14 mouse cellular contexts compared by ENCODE assay signal in the genomic region with DNA sequence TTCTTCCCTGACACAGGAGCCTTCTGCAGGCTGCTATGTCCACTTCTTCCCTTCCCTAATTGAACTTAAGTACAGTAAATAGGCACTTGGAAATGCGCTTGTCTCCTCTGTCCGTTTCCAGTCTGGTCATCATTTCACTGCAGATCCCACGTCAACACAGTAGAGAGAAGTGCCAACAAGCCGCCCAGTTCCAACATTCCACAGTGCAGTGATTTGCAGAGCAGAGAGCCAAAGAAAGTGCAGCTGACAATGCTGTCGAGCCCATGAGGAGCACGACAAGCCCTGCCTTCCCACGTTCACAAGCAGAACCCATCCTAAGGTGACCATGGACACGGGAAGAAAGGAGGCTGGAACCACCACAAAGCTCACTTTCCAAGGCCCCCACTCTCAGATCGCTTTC. TPM values are rescaled to one million over a fixed set of nuclear protein-coding genes. Genes with fewer than 3 reads are reported as not detected.
DNase-seq lines count a peak whose midpoint lies in the region; ATAC-seq and TF ChIP-seq lines count a peak whose summit lies in the region.
"Had no signal": no experiment of that assay in that cellular context is flagged by ENCODE, and none has a peak within 500 bp of the region (broad histone marks: within the 10 kb centered on the region; RNA-seq: fewer than 3 reads in every experiment).

No protein-coding gene starts in this region.

- intact Hi-C loops in heart, adult 2 months (cut with DNase I) = loop anchor here (5.0 kb wide), 1 partner anchor 383 kb away; no protein-coding TSS in a partner anchor

- no peak for DNase-seq in embryonic facial prominence, embryonic 10.5 days (ENCODE audit: low spot score)
- DNase-seq in heart, adult 2 months = peak; percentile 54 to 66
- no peak for DNase-seq in right cerebral cortex, postnatal 36 days (ENCODE audit: low spot score in 2 of 2)
- no peak for DNase-seq in yolk sac, embryonic 10.5 days (ENCODE audit: low spot score)
- no peak for DNase-seq in c-Kit-positive CD71-positive TER-119-positive erythroid progenitor cells, embryonic 14.5 days (ENCODE audit: low spot score)
- DNase-seq: thymus, postnatal 14 days had no signal

- H3K4me3 ChIP-seq in embryonic facial prominence, embryonic 13.5 days = peak overlapping the region; percentile 60; the same call in 1 of the 2 replicates
- no peak overlapping the region for H3K4me3 ChIP-seq in embryonic facial prominence, embryonic 10.5 days
- H3K4me3 ChIP-seq in heart, adult 2 months = no peak overlapping the region
- H3K4me3 ChIP-seq in intestine, embryonic 15.5 days (replicated peaks) = no peak overlapping the region
- no peak overlapping the region for H3K4me3 ChIP-seq in myocyte
- H3K4me3 ChIP-seq: embryonic facial prominence, embryonic 12.5 days; megakaryocyte, embryonic 14.5 days; neural tube, embryonic 13.5 days had no signal

- H3K27me3 ChIP-seq in embryonic facial prominence, embryonic 13.5 days = peaks cover 54% of the 10 kb centered on the region
- H3K27me3 ChIP-seq in embryonic facial prominence, embryonic 10.5 days (replicated peaks; ENCODE audit: low read depth, poor library complexity, severe bottlenecking) = peaks cover 62% of the 10 kb centered on the region
- H3K27me3 ChIP-seq in heart, adult 2 months (ENCODE audit: control insufficient read depth, insufficient read depth, low read length) = peaks cover 4% of the 10 kb centered on the region
- peaks cover 27% of the 10 kb centered on the region for H3K27me3 ChIP-seq in intestine, embryonic 15.5 days (replicated peaks)
- H3K27me3 ChIP-seq in myocyte (ENCODE audit: control insufficient read depth, insufficient read depth, insufficient read length) = peaks cover 18% of the 10 kb centered on the region

- TF ChIP-seq CTCF in heart, adult 2 months (IDR thresholded peaks at IDR 0.05) = no peak

- no peak for TF ChIP-seq POLR2A in heart, adult 2 months (IDR thresholded peaks at IDR 0.05; ENCODE audit: insufficient read depth, low read depth, low read length)
- TF ChIP-seq POLR2A in myocyte (IDR thresholded peaks at IDR 0.05; ENCODE audit: insufficient read length, low read depth) = no peak

- H3K79me2 ChIP-seq in heart, adult 2 months (replicated peaks; ENCODE audit: control insufficient read depth, insufficient read depth, low read length) = no peaks in the 10 kb centered on the region
- H3K79me2 ChIP-seq in myocyte (ENCODE audit: control insufficient read depth, insufficient read depth) = no peaks in the 10 kb centered on the region

- no peak overlapping the region for H3K9ac ChIP-seq in embryonic facial prominence, embryonic 13.5 days
- no peak overlapping the region for H3K9ac ChIP-seq in heart, adult 2 months (ENCODE audit: low read depth, low read length)
- H3K9ac ChIP-seq in intestine, embryonic 15.5 days = no peak overlapping the region
- H3K9ac ChIP-seq: embryonic facial prominence, embryonic 12.5 days; neural tube, embryonic 13.5 days had no signal

- no peaks in the 10 kb centered on the region for H3K36me3 ChIP-seq in embryonic facial prominence, embryonic 13.5 days
- H3K36me3 ChIP-seq in embryonic facial prominence, embryonic 10.5 days (replicated peaks) = no peaks in the 10 kb centered on the region
- H3K36me3 ChIP-seq in heart, adult 2 months (ENCODE audit: control insufficient read depth, insufficient read depth, low read length) = no peaks in the 10 kb centered on the region
- no peaks in the 10 kb centered on the region for H3K36me3 ChIP-seq in intestine, embryonic 15.5 days
- no peaks in the 10 kb centered on the region for H3K36me3 ChIP-seq in myocyte (ENCODE audit: control insufficient read depth, insufficient read depth)
- H3K36me3 ChIP-seq: embryonic facial prominence, embryonic 12.5 days; G1E; neural tube, embryonic 13.5 days had no signal

- H3K4me1 ChIP-seq in embryonic facial prominence, embryonic 13.5 days = peaks cover 28% of the 10 kb centered on the region
- peaks cover 23% of the 10 kb centered on the region for H3K4me1 ChIP-seq in embryonic facial prominence, embryonic 10.5 days
- peaks cover 2% of the 10 kb centered on the region for H3K4me1 ChIP-seq in heart, adult 2 months (ENCODE audit: control insufficient read depth, insufficient read depth, low read length)
- H3K4me1 ChIP-seq in intestine, embryonic 15.5 days (replicated peaks) = peaks cover 11% of the 10 kb centered on the region

- H3K9me3 ChIP-seq in embryonic facial prominence, embryonic 13.5 days = no peaks in the 10 kb centered on the region
- no peaks in the 10 kb centered on the region for H3K9me3 ChIP-seq in embryonic facial prominence, embryonic 10.5 days
- H3K9me3 ChIP-seq in intestine, embryonic 15.5 days = no peaks in the 10 kb centered on the region
- H3K9me3 ChIP-seq: embryonic facial prominence, embryonic 12.5 days; megakaryocyte, embryonic 14.5 days; neural tube, embryonic 13.5 days had no signal

- no peak for TF ChIP-seq EP300 in heart, adult 2 months (IDR thresholded peaks at IDR 0.05; ENCODE audit: insufficient read depth, low read depth, low read length)

- no peak overlapping the region for H3K27ac ChIP-seq in embryonic facial prominence, embryonic 13.5 days
- H3K27ac ChIP-seq in embryonic facial prominence, embryonic 10.5 days (replicated peaks) = no peak overlapping the region
- no peak overlapping the region for H3K27ac ChIP-seq in heart, adult 2 months
- no peak overlapping the region for H3K27ac ChIP-seq in intestine, embryonic 15.5 days
- H3K27ac ChIP-seq: embryonic facial prominence, embryonic 12.5 days; neural tube, embryonic 13.5 days had no signal

- ATAC-seq in embryonic facial prominence, embryonic 13.5 days (ENCODE audit: insufficient number of reproducible peaks, insufficient read depth, low FRiP score, low TSS enrichment, low read depth) = no peak
- no peak for ATAC-seq in intestine, embryonic 15.5 days
- ATAC-seq: inflammation-experienced regulatory T-cells, adult 6 months had no signal

- H3ac ChIP-seq in myocyte (ENCODE audit: control insufficient read depth, insufficient read length) = no peak overlapping the region

- H3K4me2 ChIP-seq in embryonic facial prominence, embryonic 13.5 days = peak overlapping the region; percentile 98
- H3K4me2 ChIP-seq in intestine, embryonic 15.5 days (replicated peaks) = peak overlapping the region; percentile 10; the same call in 1 of the 2 replicates
- H3K4me2 ChIP-seq in myocyte (ENCODE audit: low read depth) = peak overlapping the region; percentile 22
- H3K4me2 ChIP-seq: embryonic facial prominence, embryonic 12.5 days had no signal

- 56% methylated on average over 9 of the region's 9 CpGs for WGBS in embryonic facial prominence, embryonic 13.5 days
- 63% methylated on average over 9 of the region's 9 CpGs for WGBS in embryonic facial prominence, embryonic 10.5 days
- 30% methylated on average over 9 of the region's 9 CpGs for WGBS in heart, adult 2 months
- WGBS in intestine, embryonic 15.5 days = 54% methylated on average over 9 of the region's 9 CpGs

TF ChIP-seq in myocyte, 11 proteins besides CTCF, POLR2A, EP300 and RAD21:
- TF ChIP-seq MYOG (IDR thresholded peaks at IDR 0.05; ENCODE audit: control insufficient read depth in 1 of 3, insufficient read depth in 1 of 3, insufficient read length in 2 of 3, low read depth in 2 of 3) (no peak), USF1 (IDR thresholded peaks at IDR 0.05; ENCODE audit: low read depth) (no peak), SRF (IDR thresholded peaks at IDR 0.05; ENCODE audit: control insufficient read depth, insufficient read length, low read depth) (no peak), REST (IDR thresholded peaks at IDR 0.05; ENCODE audit: insufficient read depth, insufficient read length) (no peak), MAX (IDR thresholded peaks at IDR 0.05; ENCODE audit: low read depth) (no peak), E2F4 (IDR thresholded peaks at IDR 0.05; ENCODE audit: insufficient read depth) (no peak), CEBPB (IDR thresholded peaks at IDR 0.05; ENCODE audit: insufficient read depth, poor library complexity, severe bottlenecking) (no peak), POLR2AphosphoS2 (IDR thresholded peaks at IDR 0.05; ENCODE audit: insufficient read length, low read depth) (no peak), TCF3 (IDR thresholded peaks at IDR 0.05; ENCODE audit: insufficient read length, low read depth) (no peak), TCF12 (IDR thresholded peaks at IDR 0.05; ENCODE audit: insufficient read depth, poor library complexity, severe bottlenecking) (no peak), MYOD1 (IDR thresholded peaks at IDR 0.05; ENCODE audit: control insufficient read depth in 1 of 3, insufficient read length in 2 of 3, low read depth in 2 of 3) (no peak)

RNA-seq across cellular contexts. Expression of gene Fndc1, which starts 1.7 kb away (rescaled TPM):
- 22.5 and 23.5 TPM in 2 replicates for polyA plus RNA-seq in embryonic facial prominence, embryonic 13.5 days (2015; fragmentation: Nextera tagmentation; extraction: Ambion mirVana)
- polyA plus RNA-seq in embryonic facial prominence, embryonic 10.5 days (2016; fragmentation: Nextera tagmentation; extraction: Ambion mirVana) = 0.60 and 1.3 TPM in 2 replicates
- 10 to 100 TPM in 1 of 2 experiments, 1 to 10 TPM in 1; 8.5 to 15.4 TPM for total RNA-seq in heart, adult 2 months (2021)
- 8.8 and 11.5 TPM in 2 replicates for polyA plus RNA-seq in heart, adult 2 months (2012; rRNA removed)
- 11.4 and 14.2 TPM in 2 replicates for polyA plus RNA-seq in intestine, embryonic 15.5 days (2015; fragmentation: Nextera tagmentation; extraction: Ambion mirVana)
- polyA plus RNA-seq in myocyte (2012; fragmentation: generic; extraction: Trizol) = 6.2 TPM
- polyA plus RNA-seq: G1E; inflammation-experienced regulatory T-cells, adult 6 months had no signal

Comparison
In these comparisons a context has a peak if more than half of its experiments do, and no peak if none do; other contexts are left out.
1. H3K4me2 ChIP-seq: peak in every context shown above with its lines; median percentile 98 in embryonic facial prominence, embryonic 13.5 days; 22 in myocyte; 10 in intestine, embryonic 15.5 days.
2. DNase-seq: peak in heart, adult 2 months (2 of 2); none in embryonic facial prominence, embryonic 10.5 days (single experiment), right cerebral cortex, postnatal 36 days (0 of 2), yolk sac, embryonic 10.5 days (single experiment) and c-Kit-positive CD71-positive TER-119-positive erythroid progenitor cells, embryonic 14.5 days (single experiment).